Mouse (Mus musculus): ENCODE results near the gene Vmn1r4.

Gene Vmn1r4

DNA sequence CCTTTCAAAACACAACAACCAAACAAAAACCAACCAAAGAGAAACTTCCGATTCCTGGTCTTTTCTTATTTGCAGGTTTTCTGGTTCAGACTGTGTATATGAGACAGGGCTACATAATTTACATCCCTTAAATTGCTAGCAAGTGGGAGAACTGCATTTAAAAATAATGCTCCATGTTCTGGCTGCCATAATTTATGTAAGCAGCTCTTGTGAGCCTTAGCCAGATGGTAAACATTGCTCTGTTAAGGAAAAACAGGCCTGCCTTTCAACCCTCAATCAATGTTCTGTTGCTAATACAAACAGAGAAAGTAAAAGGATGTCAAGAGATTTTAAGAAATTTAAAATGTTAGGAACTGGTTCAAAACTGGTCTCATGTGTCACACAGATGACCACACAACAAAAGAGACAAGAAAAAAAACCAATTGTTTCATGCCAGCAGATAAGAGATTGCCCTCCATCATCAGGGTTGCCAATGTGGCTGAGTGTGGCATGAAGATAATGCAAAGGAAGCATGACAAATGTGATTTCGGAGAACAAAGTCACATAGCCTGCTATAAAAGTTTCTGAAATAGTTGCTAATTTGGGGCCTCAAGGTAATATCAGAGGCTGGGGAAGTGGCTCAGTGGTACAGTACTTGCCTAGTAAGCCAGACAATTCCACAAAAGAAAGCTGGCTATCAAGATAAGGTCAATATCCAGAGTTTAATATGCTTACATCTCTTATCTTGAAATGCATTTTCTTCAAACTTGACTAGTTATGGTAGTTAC is 10.5 kb upstream of the Vmn1r4 start:
- in situ Hi-C loops (cut with MboI) = loop anchor here (25.0 kb wide), 1 partner anchor 774 kb away; the partner anchor contains the start of gene Pyurf

DNA sequence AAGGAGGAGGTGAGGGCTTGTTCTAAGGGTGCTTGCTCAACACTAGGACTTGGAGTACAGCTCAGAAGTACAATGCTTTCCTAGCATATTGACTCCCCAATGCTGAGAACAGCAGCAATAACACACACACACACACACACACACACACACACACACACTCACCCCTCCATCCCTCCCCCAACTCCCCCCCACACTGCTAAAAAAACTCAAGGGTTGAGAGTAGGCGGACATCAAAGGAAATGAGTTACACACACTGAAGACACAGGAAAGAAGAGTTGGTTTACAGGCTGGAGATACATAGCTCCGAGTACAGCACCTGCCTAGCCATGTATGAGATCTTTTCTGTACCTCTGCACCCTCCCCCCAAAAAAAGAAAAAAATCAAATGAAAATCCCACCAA is 7.5 kb upstream of the Vmn1r4 start:
- in situ Hi-C loops (cut with MboI) = loop anchor here (25.0 kb wide), 1 partner anchor 771 kb away; the partner anchor contains the start of gene Pyurf

DNA sequence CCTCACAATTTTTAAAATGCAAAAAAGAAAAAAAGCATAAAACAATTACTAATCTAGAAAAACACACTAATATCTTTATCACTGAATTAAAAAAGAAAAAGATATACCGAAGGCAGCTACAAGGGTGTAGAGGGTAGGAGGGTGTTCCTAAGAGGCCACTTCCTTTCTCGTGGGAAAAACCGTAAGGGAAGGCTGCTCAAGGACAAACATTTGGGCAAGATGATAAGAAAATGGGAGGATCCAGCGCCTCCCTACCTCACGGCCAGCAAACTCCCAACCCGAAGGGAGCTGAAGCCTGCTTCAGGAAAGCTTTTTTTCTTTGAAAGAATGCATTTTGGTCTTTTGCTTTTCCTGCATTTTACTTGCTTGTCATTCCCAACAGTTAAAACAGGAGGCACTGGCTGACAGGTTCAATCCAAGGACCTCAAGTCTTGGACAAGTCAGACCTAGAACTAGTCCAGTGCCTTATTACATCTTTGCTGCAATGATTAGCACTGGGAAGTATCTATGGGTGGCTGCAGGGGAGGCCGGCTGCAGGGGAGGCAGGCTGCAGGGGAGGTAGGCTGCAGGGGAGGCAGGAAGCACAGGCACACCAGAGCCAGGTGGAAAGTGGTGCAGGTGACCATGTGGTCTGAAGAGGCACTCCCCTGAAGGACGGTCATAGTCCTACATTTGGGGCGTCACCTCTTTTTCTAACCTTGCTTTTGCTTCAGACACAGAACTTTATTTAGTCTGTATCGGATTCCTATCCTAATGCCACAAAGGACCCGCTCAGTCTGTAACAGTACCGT is 6.0 kb upstream of the Vmn1r4 start:
- in situ Hi-C loops (cut with MboI) = loop anchor here (25.0 kb wide), 1 partner anchor 770 kb away; the partner anchor contains the start of gene Pyurf

DNA sequence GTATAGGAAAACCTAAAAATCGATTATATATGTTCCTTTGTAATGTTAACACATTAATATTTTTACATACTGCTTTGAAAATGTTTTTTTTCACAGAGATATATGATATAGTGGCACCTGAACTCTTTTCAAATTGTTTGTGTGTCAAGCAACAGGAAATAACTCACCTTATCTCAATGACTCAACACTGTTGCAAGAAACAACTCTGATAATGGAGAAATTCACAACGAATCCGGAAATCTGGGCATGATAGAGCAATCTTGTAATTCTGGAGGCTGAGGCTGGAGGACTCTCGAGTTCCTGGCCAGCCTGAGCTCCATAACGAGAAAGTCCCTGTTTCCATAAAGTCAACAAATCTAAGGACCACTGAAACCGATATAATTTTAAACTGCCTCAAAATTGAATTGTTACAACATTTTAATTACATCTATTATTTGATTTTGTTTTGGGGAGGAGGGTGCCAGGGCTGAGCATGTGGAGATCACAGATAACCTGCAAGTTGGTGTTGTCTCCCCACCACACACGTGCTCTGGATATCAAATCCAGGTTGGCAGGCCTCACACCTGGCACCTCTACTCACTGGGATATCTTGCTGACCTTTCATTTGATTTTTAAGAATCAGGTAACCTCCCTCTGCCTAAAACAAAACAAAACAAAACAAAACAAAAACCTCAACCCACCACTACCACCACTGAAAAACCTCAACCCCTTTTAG is 4.3 kb upstream of the Vmn1r4 start:
- in situ Hi-C loops (cut with MboI) = loop anchor here (10.0 to 25.0 kb wide), 3 partner anchors 205 to 768 kb away; partner anchors contain the start of genes Avl9 and Pyurf

DNA sequence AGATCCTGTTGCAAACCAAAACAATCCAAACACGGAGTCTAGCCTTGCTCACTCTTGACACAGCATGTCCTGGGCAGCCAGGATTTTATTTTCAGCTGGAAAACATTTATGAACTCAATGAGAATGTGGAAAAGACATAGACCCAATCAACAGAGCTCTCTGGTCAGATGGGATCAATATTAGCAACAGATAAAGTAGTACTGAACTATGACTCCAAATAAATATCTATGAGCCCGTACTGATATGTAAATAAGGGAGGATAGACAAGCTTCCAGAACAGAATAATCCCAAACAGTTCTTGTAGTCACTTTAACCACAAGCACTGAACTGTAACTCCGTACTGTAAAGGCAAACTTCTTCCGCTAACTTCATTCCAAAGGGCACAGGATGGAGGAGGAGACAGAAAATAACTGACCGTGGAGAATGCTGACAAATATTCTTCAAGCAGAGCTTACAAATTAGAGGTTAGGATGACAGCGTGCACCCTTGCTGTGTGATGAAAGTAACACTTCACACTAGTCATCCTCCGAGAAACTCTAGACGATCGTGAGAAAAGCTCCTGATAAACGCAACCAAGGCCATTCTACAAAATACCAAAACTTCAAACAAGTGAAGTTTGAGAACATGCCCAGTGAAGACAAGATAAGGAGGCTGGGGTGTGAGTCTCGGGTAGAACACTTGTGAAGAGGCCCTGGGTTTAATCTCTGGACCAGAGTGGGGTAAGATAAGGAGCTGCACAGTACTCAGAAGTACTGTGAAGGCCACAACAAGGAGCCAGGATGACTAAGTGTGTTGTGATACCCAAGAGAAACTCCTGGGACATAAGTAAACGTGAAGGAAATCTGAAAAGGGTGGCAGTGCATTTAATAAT is 3.4 kb upstream of the Vmn1r4 start:
- in situ Hi-C loops (cut with MboI) = loop anchor here (10.0 to 25.0 kb wide), 3 partner anchors 206 to 767 kb away; partner anchors contain the start of genes Avl9 and Pyurf

DNA sequence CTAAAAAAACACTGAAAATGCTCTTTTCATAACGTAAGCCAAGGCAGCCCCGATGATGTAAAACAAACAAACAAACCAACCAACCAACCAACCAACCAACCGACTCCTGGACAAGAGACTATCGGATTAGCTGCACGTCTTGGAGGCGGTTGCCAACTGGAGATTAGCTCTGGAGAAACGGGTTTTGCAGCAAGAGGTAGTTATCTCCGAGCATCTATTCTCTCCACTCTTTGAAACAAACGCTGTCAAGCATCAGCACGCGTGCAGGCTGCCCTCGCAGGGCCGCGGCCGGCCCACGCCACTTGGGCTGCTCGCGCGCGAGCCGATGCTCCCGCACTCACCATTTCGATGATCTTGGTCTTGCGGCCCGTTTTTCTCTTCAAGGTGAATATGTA is 487 bp upstream of the Vmn1r4 start:
- in situ Hi-C loops (cut with MboI) = loop anchor here (10.0 to 25.0 kb wide), 3 partner anchors 209 to 764 kb away; partner anchors contain the start of genes Avl9 and Pyurf

DNA sequence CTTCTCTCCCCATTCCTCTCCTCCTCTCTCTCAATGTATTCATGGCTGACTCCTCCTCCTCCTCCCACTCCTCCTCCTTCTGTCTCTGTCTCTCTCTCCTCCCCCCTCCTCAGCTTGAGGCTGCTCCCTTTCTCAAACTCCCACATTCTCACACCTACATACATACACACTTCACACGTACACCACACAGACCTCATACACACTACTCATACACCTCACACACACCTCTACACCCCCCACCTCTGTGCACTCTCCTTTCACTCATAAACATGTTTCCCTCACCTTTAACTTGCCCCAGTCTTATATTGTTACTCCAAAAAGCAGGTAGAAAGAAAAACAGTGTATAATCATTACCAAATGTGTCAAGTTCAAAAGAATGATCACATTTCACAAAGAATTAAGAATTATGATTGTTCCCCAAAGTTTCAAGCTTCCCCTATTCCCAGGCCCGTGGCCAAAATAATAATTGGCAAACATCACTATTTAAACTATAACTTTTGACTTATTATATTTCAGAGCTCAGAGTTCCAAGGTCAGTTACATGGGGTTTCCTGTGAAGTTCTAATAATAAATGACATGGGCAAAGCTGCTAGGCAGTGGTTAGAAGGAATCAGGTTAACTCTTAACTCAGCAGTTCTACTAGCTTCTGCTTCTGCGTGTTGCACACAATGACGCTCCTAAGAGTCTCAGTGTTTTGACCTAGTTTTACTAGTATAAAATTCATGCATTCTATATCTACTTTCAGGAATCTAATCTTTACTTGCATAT is 8.0 kb downstream of the Vmn1r4 start:
- in situ Hi-C loops (cut with MboI) = no loop called here

DNA sequence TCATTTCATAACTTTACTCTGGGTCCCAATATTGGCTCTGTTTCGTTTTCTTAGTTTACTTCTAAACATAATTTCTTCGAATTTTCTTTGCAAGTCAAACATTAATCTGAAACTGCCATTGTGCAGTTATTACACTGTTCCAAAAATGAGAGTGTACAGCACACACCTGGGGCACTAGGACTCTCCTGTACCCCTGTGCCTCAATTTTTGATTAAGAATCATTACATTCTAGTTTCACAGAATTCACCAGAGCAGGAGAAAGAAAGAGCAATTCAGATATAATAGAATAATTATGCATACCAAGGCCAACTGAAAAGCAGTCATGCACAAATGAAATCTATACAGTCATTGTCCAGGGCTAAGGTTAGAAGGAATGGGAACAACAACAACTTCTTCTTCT is 8.6 kb downstream of the Vmn1r4 start:
- in situ Hi-C loops (cut with MboI) = no loop called here

DNA sequence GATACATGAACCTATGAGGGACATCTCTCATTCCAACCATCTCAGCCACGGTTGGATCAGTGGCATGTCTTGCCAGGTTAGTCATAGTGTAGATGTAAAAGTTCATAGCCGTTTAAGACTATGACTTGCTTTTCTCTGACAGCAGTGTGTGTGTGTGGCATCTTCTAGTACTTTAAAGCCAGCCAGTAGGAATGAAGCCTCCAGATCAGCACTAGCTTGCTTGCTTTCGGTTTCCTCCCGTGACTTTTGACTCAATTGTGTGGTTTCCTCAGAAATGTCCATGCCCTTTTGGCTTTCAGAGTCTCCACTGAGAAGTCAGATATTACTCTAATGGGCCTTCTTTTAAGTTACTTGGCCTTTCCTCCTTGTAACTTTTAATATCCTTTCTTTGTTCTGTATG is 10.6 kb downstream of the Vmn1r4 start:
- in situ Hi-C loops (cut with MboI) = no loop called here

DNA sequence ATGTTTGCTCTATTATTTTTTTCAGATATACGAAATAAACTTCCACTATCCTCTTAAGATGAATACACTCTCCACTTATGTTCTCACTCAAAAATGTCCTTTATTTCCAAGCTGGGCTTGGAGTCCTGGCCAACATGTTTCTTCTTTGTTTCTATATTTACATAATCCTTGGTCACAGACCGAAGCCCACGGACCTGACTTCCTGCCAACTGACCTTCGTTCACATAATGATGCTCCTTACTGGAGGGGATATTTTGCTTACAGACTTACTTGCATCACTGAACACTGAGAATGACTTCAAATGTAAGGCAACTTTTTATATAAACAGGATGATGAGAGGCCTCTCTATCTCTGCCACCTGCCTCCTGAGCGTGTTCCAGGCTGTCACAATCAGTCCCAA is 32.6 kb downstream of the Vmn1r4 start:
- in situ Hi-C loops (cut with MboI) = no loop called here

DNA sequence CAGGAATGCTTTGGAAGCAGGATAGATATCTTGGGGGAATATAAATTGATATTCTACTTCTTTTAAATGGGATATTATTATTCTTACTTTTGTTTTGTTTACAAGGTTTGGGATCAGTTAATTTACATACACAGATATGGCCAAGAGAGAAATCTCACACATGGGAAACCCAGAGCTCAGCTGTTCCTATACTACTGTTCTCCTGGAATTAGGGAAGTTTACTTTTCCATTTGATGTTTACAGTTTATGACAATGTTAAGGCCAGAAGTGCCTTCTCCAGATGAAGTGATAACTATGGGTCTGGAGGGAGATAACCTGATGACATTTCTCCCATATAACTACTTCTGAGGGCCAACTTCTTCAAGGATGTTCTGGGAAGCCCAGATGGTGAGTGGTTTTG is 46.2 kb downstream of the Vmn1r4 start, which contains the start of gene Vmn1r5:
TSS of gene Vmn1r5 (plus strand) at position 301 of the 400 bp plus-strand sequence.
- in situ Hi-C loops (cut with MboI) = no loop called here

DNA sequence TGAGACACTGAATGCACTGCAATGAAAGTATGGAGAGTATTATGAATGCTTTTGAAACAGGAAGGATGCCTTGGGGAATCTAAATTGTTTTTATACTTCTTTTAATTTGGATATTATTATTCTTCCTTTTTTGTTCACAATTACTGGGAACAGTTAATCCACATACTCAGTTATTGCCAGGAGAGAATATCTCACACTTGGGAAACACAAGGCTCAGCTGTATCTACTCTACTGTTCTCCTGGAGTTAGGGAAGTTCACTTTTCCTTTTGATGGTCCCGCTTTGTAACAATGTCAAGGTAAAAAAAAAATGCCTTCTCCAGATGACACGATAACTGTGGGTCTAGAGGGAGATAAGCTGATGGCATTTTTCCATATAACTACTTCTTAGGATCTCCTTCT is 73.1 kb downstream of the Vmn1r4 start, which contains the start of gene Vmn1r6:
TSS of gene Vmn1r6 (plus strand) at position 301 of the 400 bp plus-strand sequence.
- in situ Hi-C loops (cut with MboI) = no loop called here
